Mouse (Mus musculus) megakaryocyte progenitor cell, adult 5-6 weeks (primary cell): ENCODE results near the gene Mcm2. TPM values are rescaled to one million over a fixed set of nuclear protein-coding genes. Genes with fewer than 3 reads are reported as not detected.

Source experiments
- total RNA-seq, 2 experiments: library from RNA; stranded (forward) in 1 of 2; stranded (reverse) in 1 of 2; fragments of 157-497, 149-512 nt in 1 of 2; fragments of 200-1000 nt in 1 of 2; gene quantifications; 2 replicates each; pipeline versions ENCODE4 v1.2.3 to v1.2.4; 2015 to 2017

The Mcm2 gene
- total RNA-seq, 2 experiments from 2014 or later, result 107 to 150 TPM

Other genes starting within 250 kb of the Mcm2 start
- gene Mgll, start 174.4 kb downstream of the Mcm2 start, total RNA-seq (2015), result 1.7 and 1.9 TPM in 2 replicates
- 1.6 and 2.7 TPM in 2 replicates for gene Mgll, start 174.4 kb downstream of the Mcm2 start, total RNA-seq (2017)
- gene Abtb1, start 56.8 kb downstream of the Mcm2 start, total RNA-seq (2015), result 7.8 and 9.5 TPM in 2 replicates
- gene Abtb1, start 56.8 kb downstream of the Mcm2 start, total RNA-seq (2017), result 40.1 and 40.7 TPM in 2 replicates
- 0.15 TPM in 1 of 2 replicates, not detected in the other for gene Podxl2, start 23.7 kb downstream of the Mcm2 start, total RNA-seq (2015)
- gene Podxl2, start 23.7 kb downstream of the Mcm2 start, total RNA-seq (2017), result 0.41 and 0.92 TPM in 2 replicates
- gene Tpra1, start 3.5 kb upstream of the Mcm2 start, total RNA-seq (2015), result 24.3 and 26.1 TPM in 2 replicates
- 28.4 and 32.8 TPM in 2 replicates for gene Tpra1, start 3.5 kb upstream of the Mcm2 start, total RNA-seq (2017)